ENCODE assay signal across 1 mouse cellular context in genomic region chr9:119394808-119395207, GRCm38 (mm10).
TF ChIP-seq lines count a peak whose summit lies in the region.

No protein-coding gene starts in this region.

TF ChIP-seq in MEL, 35 proteins besides CTCF, POLR2A, EP300 and RAD21 (continued from another document):
- TF ChIP-seq POLR2AphosphoS5 (IDR thresholded peaks at IDR 0.05; ENCODE audit: borderline replicate concordance, low read depth, low read length) (no peak), CHD1 (IDR thresholded peaks at IDR 0.05; ENCODE audit: low read depth, low read length) (no peak), BHLHE40 (IDR thresholded peaks at IDR 0.05; ENCODE audit: borderline replicate concordance, low read depth, low read length) (no peak), GATA1 (IDR thresholded peaks at IDR 0.05; ENCODE audit: low read depth, low read length) (no peak), SMC3 (IDR thresholded peaks at IDR 0.05; ENCODE audit: low read depth, low read length) (no peak), ZKSCAN1 (IDR thresholded peaks at IDR 0.05; ENCODE audit: low read depth, low read length) (no peak), UBTF (IDR thresholded peaks at IDR 0.05; ENCODE audit: borderline replicate concordance, insufficient read depth, low read depth, low read length) (no peak)
TF ChIP-seq in MEL: peak in this region for 0.
